Mouse (Mus musculus) olfactory bulb, adult 2 months (tissue): ENCODE results near the gene Ctnna2. TPM values are rescaled to one million over a fixed set of nuclear protein-coding genes. Genes with fewer than 3 reads are reported as not detected.

ENCODE experiments used
- H3K27ac ChIP-seq: fragments of 200-500 bp; 2 replicates; pipeline ENCODE4 v1.5.1; 2012; ENCODE audit warnings: low read depth, low read length; ENCODE audit not compliant: insufficient read depth
- H3K4me1 ChIP-seq: fragments of 200-500 bp; 2 replicates; pipeline ENCODE4 v1.6.1; 2012; ENCODE audit warnings: low read length; ENCODE audit not compliant: control insufficient read depth, insufficient read depth
- H3K4me3 ChIP-seq: fragments of 200-500 bp; 2 replicates; pipeline ENCODE4 v1.5.1; 2012; ENCODE audit warnings: mild to moderate bottlenecking, low read depth, low read length, moderate library complexity; ENCODE audit not compliant: insufficient read depth
- CTCF ChIP-seq: fragments of 200-500 bp; IDR thresholded peaks from 2 replicates; pipeline ENCODE4 v1.5.1; 2012; ENCODE audit warnings: low read depth, mild to moderate bottlenecking, low read length, moderate library complexity; ENCODE audit not compliant: insufficient read depth
- POLR2A ChIP-seq: fragments of 200-500 bp; IDR thresholded peaks from 2 replicates; pipeline ENCODE4 v1.6.1; 2012; ENCODE audit warnings: mild to moderate bottlenecking, low read depth, low read length, moderate library complexity; ENCODE audit not compliant: insufficient read depth
- WGBS: fragments of 180-500 bp; shearing (Covaris S2); methylation state at CpG from one replicate; pipeline ENCODE4 v1.1.7; 2018; 5-methylcytosine and 5-hydroxymethylcytosine counted together
- polyA plus RNA-seq: library from polyadenylated mRNA; stranded (reverse); fragments of >200 nt; gene quantifications from 2 replicates; pipeline ENCODE4 v1.2.4, GENCODE M21; 2012; ENCODE audit warnings: low replicate concordance; ENCODE audit not compliant: missing spikeins, insufficient read depth, insufficient read length

Ctnna2 gene
- polyA plus RNA-seq, 1 experiment: not detected

GRCm38 (mm10) chr6:77243541-77244231 lies 735.8 kb downstream of the Ctnna2 start:
- TF ChIP-seq POLR2A: no peak
- no peak for TF ChIP-seq CTCF
- Histone ChIP-seq H3K4me1 (peaks cover 18% of the 10 kb centered on the region), H3K4me3 (peak overlapping the region; percentile 61), H3K27ac (no peak overlapping the region)
- WGBS: under 1% methylated on average over 43 of the region's 43 CpGs

DNA sequence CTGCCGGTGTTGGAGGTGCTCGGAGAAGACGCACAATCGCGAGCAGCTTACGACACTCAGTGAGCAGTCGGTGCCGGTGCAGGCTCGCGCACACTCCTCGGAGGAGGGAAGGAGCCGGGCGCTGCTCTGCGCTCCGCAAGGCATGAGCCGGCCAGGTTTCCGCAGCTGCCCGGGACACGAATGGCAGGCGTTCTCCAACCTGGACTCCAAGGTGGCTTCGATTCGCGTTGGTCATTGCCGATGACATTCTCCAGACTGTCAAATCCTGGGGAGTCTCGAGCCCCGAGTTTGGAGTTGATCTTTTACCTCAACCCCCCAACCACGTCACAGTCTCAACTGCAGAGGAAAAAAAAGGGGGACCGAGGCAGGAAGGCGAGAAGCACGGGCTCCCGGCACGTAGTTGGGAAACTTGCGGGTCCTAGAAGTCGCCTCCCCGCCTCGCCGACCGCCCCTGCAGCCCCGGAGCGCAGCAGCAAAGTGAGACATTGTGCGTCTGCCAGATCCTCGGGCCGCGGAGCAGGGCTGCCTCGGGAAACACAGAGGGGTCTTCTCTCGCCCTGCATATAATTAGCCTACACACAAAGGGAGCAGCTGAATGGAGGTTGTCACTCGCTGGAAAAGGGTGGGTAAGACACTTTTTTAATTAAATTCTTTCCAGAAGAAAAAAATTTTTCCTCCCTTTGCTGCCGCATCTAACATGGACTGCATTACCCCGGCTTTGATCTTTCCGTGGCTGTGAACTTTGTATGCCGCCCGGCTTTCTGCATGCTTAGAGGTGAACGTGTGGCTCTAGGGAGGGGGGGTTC lies 736.7 kb downstream of the Ctnna2 start, which contains the start of gene Lrrtm1:
Lrrtm1 (plus strand) TSS at position 89 of the 806 bp plus-strand sequence.
- TF ChIP-seq POLR2A: no peak
- no peak for TF ChIP-seq CTCF

GRCm38 (mm10) chr6:77240426-77240825 lies 739.1 kb downstream of the Ctnna2 start:
- Histone ChIP-seq H3K27ac (no peak overlapping the region), H3K4me3 (no peak overlapping the region), H3K4me1 (peaks cover 18% of the 10 kb centered on the region)
- 43% methylated on average over 1 of the region's 1 CpGs for WGBS
- TF ChIP-seq POLR2A: no peak

More for the DNA sequence above, 736.7 kb downstream of the Ctnna2 start, which contains the start of gene Lrrtm1:
- Histone ChIP-seq H3K4me3 (peak within 1 kb of the TSS; percentile 61), H3K27ac (no peak within 1 kb of the TSS), H3K4me1 (peaks cover 18% of the 10 kb centered on the region)
- under 1% methylated on average over 53 of the region's 53 CpGs for WGBS

GRCm38 (mm10) chr6:77222849-77223638 lies 756.5 kb downstream of the Ctnna2 start:
- H3K4me3 ChIP-seq: no peak overlapping the region
- peaks cover 3% of the 10 kb centered on the region for H3K4me1 ChIP-seq
- WGBS: 39% methylated on average over 16 of the region's 16 CpGs
- no peak overlapping the region for H3K27ac ChIP-seq
- no peak for TF ChIP-seq POLR2A
- TF ChIP-seq CTCF: no peak

GRCm38 (mm10) chr6:77220776-77221175 lies 758.7 kb downstream of the Ctnna2 start:
- Histone ChIP-seq H3K27ac (no peak overlapping the region), H3K4me1 (peaks cover 3% of the 10 kb centered on the region)
- WGBS: 84% methylated on average over 4 of the region's 4 CpGs

DNA sequence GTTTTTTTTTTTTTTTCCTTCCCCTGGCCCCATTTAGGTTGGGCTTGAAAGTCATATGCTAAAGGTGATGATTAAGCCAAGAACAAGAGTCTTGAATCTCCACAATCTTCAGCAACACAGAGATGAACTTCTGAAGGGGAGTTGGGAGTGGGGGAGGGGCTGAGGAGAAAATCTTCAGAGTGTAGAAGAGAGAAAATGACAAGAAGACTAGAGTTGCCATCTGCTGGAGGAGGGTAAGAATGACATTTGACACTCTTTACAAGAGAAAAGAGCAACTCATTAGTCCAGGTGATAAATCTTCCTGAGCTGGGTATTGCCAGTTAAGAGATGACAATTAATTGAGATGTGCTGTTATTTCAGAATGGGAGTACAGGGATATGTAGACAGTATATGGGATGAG lies 760.6 kb downstream of the Ctnna2 start:
- TF ChIP-seq POLR2A (no peak), CTCF (no peak)
- H3K27ac ChIP-seq: no peak overlapping the region
- H3K4me3 ChIP-seq: no peak overlapping the region
- peaks cover 3% of the 10 kb centered on the region for H3K4me1 ChIP-seq

More at GRCm38 (mm10) chr6:77220776-77221175, 758.7 kb downstream of the Ctnna2 start:
- H3K4me3 ChIP-seq: no peak overlapping the region
- TF ChIP-seq CTCF (no peak), POLR2A (no peak)

DNA sequence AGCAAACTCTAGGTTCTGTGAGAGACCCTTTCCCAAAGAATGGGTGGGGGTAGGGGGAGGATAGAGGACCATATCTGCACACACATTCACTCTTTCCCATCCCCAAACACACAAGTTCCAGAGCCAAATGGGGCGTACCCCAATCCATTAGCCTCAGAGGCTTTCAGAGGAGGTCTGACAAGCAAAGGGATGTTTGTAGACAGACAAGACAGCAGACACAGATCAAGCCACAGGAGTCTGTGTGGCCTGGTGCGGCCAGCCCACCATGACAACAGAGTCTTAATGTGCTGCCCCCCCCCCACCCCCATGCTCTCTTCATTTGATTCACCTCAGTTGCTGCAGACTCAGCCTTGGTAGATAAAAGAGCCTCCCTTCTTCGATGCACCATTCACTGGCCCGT lies 764.2 kb downstream of the Ctnna2 start:
- no peak for TF ChIP-seq POLR2A
- TF ChIP-seq CTCF: no peak
- 84% methylated on average over 4 of the region's 4 CpGs for WGBS
- Histone ChIP-seq H3K4me1 (no peaks in the 10 kb centered on the region), H3K27ac (no peak overlapping the region), H3K4me3 (no peak overlapping the region)

- TF ChIP-seq CTCF: no peak
- TF ChIP-seq POLR2A: no peak
- Histone ChIP-seq H3K4me1 (no peaks in the 10 kb centered on the region), H3K4me3 (no peak overlapping the region), H3K27ac (no peak overlapping the region)
- WGBS: 47% methylated on average over 3 of the region's 3 CpGs
These were observed 765.6 kb downstream of the Ctnna2 start for GRCm38 (mm10) chr6:77213757-77214409.

DNA sequence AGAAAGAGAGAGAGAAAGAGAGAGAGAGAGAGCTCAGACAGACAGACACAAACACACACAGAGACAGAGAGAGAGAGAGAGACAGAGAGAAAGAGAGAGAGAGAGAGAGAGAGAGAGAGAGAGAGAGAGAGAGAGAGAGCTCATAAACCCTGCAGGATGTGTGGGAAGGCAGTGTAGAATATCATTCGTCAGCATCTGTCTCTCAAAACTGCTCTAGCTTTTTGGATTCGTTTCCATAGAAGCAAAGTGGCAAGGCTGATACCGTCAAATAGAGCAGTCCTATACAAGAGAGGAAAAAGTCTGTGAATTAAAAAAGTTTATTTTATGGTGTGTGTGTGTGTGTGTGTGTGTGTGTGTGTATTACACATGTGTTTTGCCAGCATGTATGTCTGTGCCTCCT lies 769.6 kb downstream of the Ctnna2 start:
- Histone ChIP-seq H3K27ac (no peak overlapping the region), H3K4me3 (no peak overlapping the region), H3K4me1 (no peaks in the 10 kb centered on the region)
- TF ChIP-seq CTCF: no peak
- TF ChIP-seq POLR2A: no peak
- 91% methylated on average over 3 of the region's 3 CpGs for WGBS
